Mouse (Mus musculus): Measurements from ENCODE around the gene BC030500. TPM values are rescaled to one million over a fixed set of nuclear protein-coding genes. Genes with fewer than 3 reads are reported as not detected.

Gene BC030500
- total and polyA plus RNA-seq, 2 experiments from 2014 or later, result 7.6 to 13.7 TPM

DNA sequence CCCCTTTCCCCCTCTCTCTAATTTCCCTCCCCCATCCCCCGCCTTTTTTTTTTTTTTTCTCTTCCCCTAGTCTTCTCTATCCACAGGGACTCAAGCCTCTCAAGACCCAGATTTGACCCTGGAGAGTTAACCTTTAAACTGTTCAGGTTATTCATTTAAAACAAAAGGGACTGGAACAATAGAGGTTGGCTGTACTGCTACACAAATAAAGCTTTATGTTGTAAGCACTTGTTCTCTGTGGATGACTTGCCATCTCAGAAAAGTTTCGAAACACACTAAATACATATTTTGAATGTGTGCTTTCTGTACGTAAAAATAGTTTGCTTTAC is 2.0 kb downstream of the BC030500 start:
- Histone ChIP-seq H3K27me3 (ENCODE audit: insufficient read depth, low read length) (no peaks in the 10 kb centered on the region), H3K9me3 (ENCODE audit: low read length) (no peaks in the 10 kb centered on the region), H3K9ac (no peak overlapping the region), H3K4me2 (ENCODE audit: low read depth) (peak overlapping the region; percentile 76), H3K36me3 (ENCODE audit: insufficient read depth) (no peaks in the 10 kb centered on the region), H3K4me1 (ENCODE audit: insufficient read depth) (no peaks in the 10 kb centered on the region), H3K4me3 (ENCODE audit: low read depth, low read length) (peak overlapping the region; percentile 60), H3K27ac (ENCODE audit: low read depth, low read length) (no peak overlapping the region)
- ATAC-seq (no peak), DNase-seq (no peak)
- TF ChIP-seq CTCF (IDR thresholded peaks at IDR 0.05; ENCODE audit: low read depth), result no peak
- WGBS, result 43% methylated on average over 3 of the region's 3 CpGs

DNA sequence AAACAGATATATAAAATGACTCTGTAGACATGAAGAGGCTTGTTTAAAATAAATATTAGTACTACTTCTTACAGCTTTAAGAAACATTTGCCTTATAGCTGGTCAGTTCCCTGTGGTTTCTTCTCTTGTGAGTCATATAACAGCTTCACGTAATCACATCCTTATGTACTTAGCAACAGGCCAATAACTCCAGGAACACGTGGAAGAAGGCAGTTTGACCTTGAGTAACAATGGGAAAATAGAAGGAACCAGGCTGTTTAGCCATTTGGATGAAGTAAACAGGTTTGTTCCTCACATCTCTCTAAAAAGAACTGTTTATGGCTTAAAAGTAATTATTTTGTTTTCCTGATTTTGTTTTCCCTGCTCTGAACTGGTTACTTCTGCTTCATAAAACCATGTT is 3.6 kb downstream of the BC030500 start:
- no peaks in the 10 kb centered on the region for H3K27me3 ChIP-seq (ENCODE audit: insufficient read depth, low read length)
- no peak overlapping the region for H3K27ac ChIP-seq (ENCODE audit: low read depth, low read length)
- no peak for DNase-seq
- H3K9me3 ChIP-seq (ENCODE audit: low read length), result no peaks in the 10 kb centered on the region
- no peak overlapping the region for H3K4me2 ChIP-seq (ENCODE audit: low read depth)
- no peak overlapping the region for H3K9ac ChIP-seq
- TF ChIP-seq CTCF (IDR thresholded peaks at IDR 0.05; ENCODE audit: low read depth), result no peak
- 67% methylated on average over 2 of the region's 2 CpGs for WGBS
- no peaks in the 10 kb centered on the region for H3K4me1 ChIP-seq (ENCODE audit: insufficient read depth)
- ATAC-seq, result no peak
- H3K36me3 ChIP-seq (ENCODE audit: insufficient read depth), result no peaks in the 10 kb centered on the region
- H3K4me3 ChIP-seq (ENCODE audit: low read depth, low read length), result no peak overlapping the region

DNA sequence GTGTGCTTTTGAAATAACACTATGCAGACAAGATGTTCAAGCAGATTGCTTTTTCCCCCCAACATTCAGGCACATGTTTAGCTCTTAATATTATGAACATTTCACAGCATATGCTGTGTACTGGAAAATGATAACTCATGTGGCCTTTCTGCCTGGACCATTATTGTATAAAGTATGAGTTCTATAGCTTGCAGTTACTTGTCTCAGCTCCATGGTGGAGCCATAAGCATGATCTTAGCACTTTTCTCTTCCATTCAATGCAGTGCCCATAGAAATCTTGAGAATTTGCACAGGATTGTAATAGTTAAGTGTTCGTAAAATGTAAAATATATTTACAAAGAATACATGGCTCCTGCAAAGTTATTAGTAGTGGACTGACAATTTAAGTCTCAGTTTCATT is 19.5 kb downstream of the BC030500 start:
- Histone ChIP-seq H3K9ac (no peak overlapping the region), H3K27me3 (ENCODE audit: insufficient read depth, low read length) (no peaks in the 10 kb centered on the region), H3K4me1 (ENCODE audit: insufficient read depth) (no peaks in the 10 kb centered on the region), H3K4me3 (ENCODE audit: low read depth, low read length) (no peak overlapping the region), H3K27ac (ENCODE audit: low read depth, low read length) (no peak overlapping the region), H3K4me2 (ENCODE audit: low read depth) (no peak overlapping the region), H3K9me3 (ENCODE audit: low read length) (no peaks in the 10 kb centered on the region), H3K36me3 (ENCODE audit: insufficient read depth) (no peaks in the 10 kb centered on the region)
- WGBS, result 43% methylated on average over 1 of the region's 1 CpGs
- peak; percentile 63 for TF ChIP-seq CTCF (IDR thresholded peaks at IDR 0.05; ENCODE audit: low read depth)
- peak; percentile 66 for ATAC-seq
- peak; percentile 60 for DNase-seq

DNA sequence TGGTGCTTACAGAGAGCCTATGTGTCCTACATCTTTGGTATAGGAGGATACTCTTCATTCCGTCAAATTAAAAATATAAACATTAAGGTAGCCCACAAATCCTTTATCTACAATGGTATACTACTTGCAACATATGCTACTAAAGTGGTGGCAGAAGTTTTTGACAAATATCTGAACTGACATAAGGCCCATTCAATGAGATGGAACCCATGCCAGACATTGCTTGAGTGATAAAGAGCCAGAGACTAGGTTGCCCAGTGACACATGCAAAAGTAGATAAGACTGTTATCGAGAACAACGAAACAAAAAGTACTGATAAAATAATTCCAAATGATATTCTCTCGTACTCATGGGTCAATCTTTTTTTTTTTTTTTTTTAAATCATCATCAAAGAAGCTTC is 32.2 kb downstream of the BC030500 start:
- no peak for DNase-seq
- H3K9me3 ChIP-seq (ENCODE audit: low read length), result no peaks in the 10 kb centered on the region
- no peak for ATAC-seq
- WGBS, result 93% methylated on average over 4 of the region's 4 CpGs
- no peaks in the 10 kb centered on the region for H3K27me3 ChIP-seq (ENCODE audit: insufficient read depth, low read length)
- no peak overlapping the region for H3K27ac ChIP-seq (ENCODE audit: low read depth, low read length)
- no peak for TF ChIP-seq CTCF (IDR thresholded peaks at IDR 0.05; ENCODE audit: low read depth)
- H3K4me3 ChIP-seq (ENCODE audit: low read depth, low read length), result no peak overlapping the region
- no peak overlapping the region for H3K9ac ChIP-seq
- no peaks in the 10 kb centered on the region for H3K4me1 ChIP-seq (ENCODE audit: insufficient read depth)
- H3K36me3 ChIP-seq (ENCODE audit: insufficient read depth), result no peaks in the 10 kb centered on the region
- H3K4me2 ChIP-seq (ENCODE audit: low read depth), result no peak overlapping the region

DNA sequence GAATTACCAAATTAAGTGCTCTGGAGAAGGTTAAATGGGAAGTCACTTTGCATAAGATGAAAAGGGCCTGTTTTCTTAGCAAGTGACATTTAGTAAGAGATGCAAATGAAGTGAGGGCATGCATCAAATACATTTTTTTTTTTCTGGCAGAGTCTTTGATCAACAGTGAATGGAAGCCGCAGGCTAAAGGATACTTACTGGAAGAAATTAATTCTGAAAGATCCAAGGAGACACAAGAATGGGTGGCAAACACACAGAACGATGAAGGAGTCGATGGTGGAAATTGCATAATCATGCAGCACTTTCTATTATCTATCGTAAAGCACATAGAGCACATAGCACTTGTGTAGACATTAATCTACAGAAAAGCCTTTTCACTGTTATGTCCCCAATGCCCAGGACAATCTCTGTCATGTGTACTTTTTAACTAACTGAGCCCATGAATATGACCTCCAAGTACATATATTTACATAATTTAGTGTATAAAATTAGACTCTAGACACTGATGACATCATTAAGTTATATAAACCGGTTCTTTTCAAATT is 45.7 kb downstream of the BC030500 start:
- 39% methylated on average over 5 of the region's 5 CpGs for WGBS
- Histone ChIP-seq H3K4me1 (ENCODE audit: insufficient read depth) (no peaks in the 10 kb centered on the region), H3K9ac (no peak overlapping the region), H3K27me3 (ENCODE audit: insufficient read depth, low read length) (no peaks in the 10 kb centered on the region), H3K4me2 (ENCODE audit: low read depth) (no peak overlapping the region), H3K4me3 (ENCODE audit: low read depth, low read length) (no peak overlapping the region), H3K27ac (ENCODE audit: low read depth, low read length) (no peak overlapping the region), H3K9me3 (ENCODE audit: low read length) (no peaks in the 10 kb centered on the region), H3K36me3 (ENCODE audit: insufficient read depth) (no peaks in the 10 kb centered on the region)
- TF ChIP-seq CTCF (IDR thresholded peaks at IDR 0.05; ENCODE audit: low read depth), result no peak
- ATAC-seq (no peak), DNase-seq (no peak)

Other genes with a start within 250 kb of the BC030500 start
- gene Galntl6, start 885 bp downstream of the BC030500 start, total RNA-seq (2014; rRNA removed), result 27.8 and 29.0 TPM in 2 replicates
- gene Galntl6, start 885 bp downstream of the BC030500 start, polyA plus RNA-seq (2015; fragmentation: Nextera tagmentation; extraction: Ambion mirVana), result 9.4 and 15.0 TPM in 2 replicates